7 mouse cellular contexts compared by ENCODE assay signal in the genomic region with DNA sequence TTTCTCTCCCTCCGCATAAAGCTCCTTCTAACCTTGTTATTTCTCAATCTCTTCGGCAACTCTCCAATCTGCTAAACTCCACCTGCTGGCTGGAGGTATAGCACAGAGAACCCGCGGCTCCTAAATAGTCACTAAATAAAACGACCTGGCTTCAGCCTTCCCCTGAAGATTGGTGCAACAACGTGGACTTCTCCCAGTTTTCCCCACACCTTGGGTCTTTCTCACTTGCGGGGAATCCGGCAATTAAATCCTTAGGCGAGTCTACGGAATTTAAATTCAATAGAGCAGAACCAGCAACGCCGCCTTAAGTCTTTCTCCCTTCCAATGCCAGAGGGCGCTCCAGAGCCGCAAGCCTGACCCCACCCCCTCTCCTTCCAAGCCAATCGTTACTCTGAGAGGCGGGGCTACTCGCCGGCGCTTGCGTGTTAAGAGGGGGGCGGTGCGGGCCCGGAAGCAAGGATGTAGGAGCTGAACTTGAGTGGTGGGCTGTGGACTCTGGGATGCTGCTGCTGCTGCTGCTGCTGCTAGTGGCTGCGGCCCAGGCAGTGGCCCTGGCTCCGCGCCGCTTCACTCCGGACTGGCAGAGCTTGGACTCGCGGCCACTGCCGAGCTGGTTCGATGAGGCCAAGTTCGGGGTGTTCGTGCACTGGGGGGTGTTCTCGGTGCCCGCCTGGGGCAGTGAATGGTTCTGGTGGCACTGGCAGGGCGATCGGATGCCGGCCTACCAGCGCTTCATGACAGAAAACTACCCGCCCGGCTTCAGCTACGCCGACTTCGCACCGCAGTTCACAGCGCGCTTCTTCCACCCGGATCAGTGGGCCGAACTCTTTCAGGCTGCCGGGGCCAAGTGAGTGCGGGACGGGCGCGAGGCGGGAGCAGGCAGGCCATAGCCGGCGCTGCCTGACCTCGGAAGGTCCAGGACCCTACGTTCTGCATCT. TPM values are rescaled to one million over a fixed set of nuclear protein-coding genes. Genes with fewer than 3 reads are reported as not detected.
DNase-seq lines count a peak whose midpoint lies in the region; ATAC-seq lines count a peak whose summit lies in the region.

A gene (plus strand): TSS at position 432 of the 938 bp plus-strand sequence.

- H3K27me3 ChIP-seq in intestine, embryonic 16.5 days (replicated peaks; ENCODE audit: control insufficient read depth, insufficient read depth, low read length), result no peaks in the 10 kb centered on the region
- no peaks in the 10 kb centered on the region for H3K27me3 ChIP-seq in midbrain, embryonic 11.5 days (ENCODE audit: control insufficient read depth, insufficient read depth, low read length)

- H3K27ac ChIP-seq in intestine, embryonic 16.5 days (ENCODE audit: low read length), result peak within 1 kb of the TSS; percentile 86
- H3K27ac ChIP-seq in midbrain, embryonic 11.5 days (ENCODE audit: low read depth, low read length), result no peak within 1 kb of the TSS; the same call in 1 of the 2 replicates

- H3K4me2 ChIP-seq in intestine, embryonic 16.5 days (ENCODE audit: low read depth, low read length), result peak within 1 kb of the TSS; percentile 83
- peak within 1 kb of the TSS; percentile 92 for H3K4me2 ChIP-seq in midbrain, embryonic 11.5 days

- no peaks in the 10 kb centered on the region for H3K9me3 ChIP-seq in intestine, embryonic 16.5 days (ENCODE audit: control insufficient read depth, low read length)
- no peaks in the 10 kb centered on the region for H3K9me3 ChIP-seq in midbrain, embryonic 11.5 days (ENCODE audit: control insufficient read depth, low read length)

- peak within 1 kb of the TSS; percentile 96 for H3K4me3 ChIP-seq in intestine, embryonic 16.5 days (ENCODE audit: low read length)
- H3K4me3 ChIP-seq in midbrain, embryonic 11.5 days (ENCODE audit: low read depth, low read length), result peak within 1 kb of the TSS; percentile 68

- 0 out of 2 replicates have a peak, but pooled peaks cover 8% of the 10 kb centered on the region for H3K36me3 ChIP-seq in intestine, embryonic 16.5 days (ENCODE audit: control insufficient read depth, insufficient read depth, low read length)
- H3K36me3 ChIP-seq in midbrain, embryonic 11.5 days (ENCODE audit: control insufficient read depth, insufficient read depth, low read length), result peaks cover 2% of the 10 kb centered on the region; the same call in 1 of the 2 replicates

- H3K9ac ChIP-seq in intestine, embryonic 16.5 days (ENCODE audit: low read depth, low read length), result peak within 1 kb of the TSS; percentile 87
- peak within 1 kb of the TSS; percentile 82 for H3K9ac ChIP-seq in midbrain, embryonic 11.5 days (ENCODE audit: low read length)

- peak; percentile 93 for DNase-seq in adrenal gland, adult 8-10 months
- peak; percentile 98 for DNase-seq in embryo, embryonic 9.5 days (ENCODE audit: extremely low spot score)
- peak; percentile 84 to 95 for DNase-seq in gastrocnemius, postnatal 4 days (ENCODE audit: low spot score in 2 of 2)
- peak; percentile 92 to 93 for DNase-seq in left cerebral cortex, postnatal 36 days (ENCODE audit: low spot score in 2 of 2)
- peak; percentile 99 for DNase-seq in midbrain, embryonic 11.5 days (ENCODE audit: low spot score, missing footprints)
- DNase-seq in skeletal muscle tissue, adult 2 months (ENCODE audit: low read depth, low spot score), result peak; percentile 86

- intact Hi-C loops in left cerebral cortex, postnatal 36 days (cut with DNase I), result loop anchor here (5.0 kb wide), 2 partner anchors 33 to 118 kb away; no protein-coding TSS in a partner anchor

- peak; percentile 88 for ATAC-seq in intestine, embryonic 16.5 days
- peak; percentile 97 for ATAC-seq in midbrain, embryonic 11.5 days (ENCODE audit: low FRiP score)

- H3K4me1 ChIP-seq in intestine, embryonic 16.5 days (ENCODE audit: control insufficient read depth, insufficient read depth, low read length), result peaks cover 16% of the 10 kb centered on the region
- peaks cover 9% of the 10 kb centered on the region for H3K4me1 ChIP-seq in midbrain, embryonic 11.5 days (ENCODE audit: control insufficient read depth, insufficient read depth, low read length)

- WGBS in intestine, embryonic 16.5 days, result 2% methylated on average over 60 of the region's 60 CpGs
- 3% methylated on average over 60 of the region's 60 CpGs for WGBS in midbrain, embryonic 11.5 days

RNA-seq across cellular contexts. Expression of the gene that starts here (rescaled TPM):
- 100 to 1,000 TPM in 3 of 4 experiments, 10 to 100 TPM in 1; 83.5 to 119 (median 106) TPM for total RNA-seq in adrenal gland, adult 8-10 months (2022)
- 10 to 100 TPM; 46.6 to 46.7 TPM for total RNA-seq in gastrocnemius, postnatal 4 days (2021)
- polyA plus RNA-seq in intestine, embryonic 16.5 days (2015; fragmentation: Nextera tagmentation; extraction: Ambion mirVana), result 214 and 254 TPM in 2 replicates
- 10 to 100 TPM; 31.7 to 40.0 TPM for total RNA-seq in left cerebral cortex, postnatal 36 days (2021)
- polyA plus RNA-seq in midbrain, embryonic 11.5 days (2014; fragmentation: Nextera tagmentation; extraction: Ambion mirVana), result 43.0 and 48.1 TPM in 2 replicates
